Mouse (Mus musculus) testis, adult 2 months (tissue): ENCODE measurements around the gene Garem2. TPM values are rescaled to one million over a fixed set of nuclear protein-coding genes. Genes with fewer than 3 reads are reported as not detected.

Source experiments
- H3K27ac ChIP-seq: fragments of 200-500 bp; 2 replicates; pipeline ENCODE4 v1.5.1; 2012; ENCODE audit warnings: low read depth, low read length; ENCODE audit not compliant: control insufficient read depth, insufficient read depth
- H3K27me3 ChIP-seq: fragments of 200-500 bp; 2 replicates; pipeline ENCODE4 v1.6.1; 2012; ENCODE audit warnings: mild to moderate bottlenecking, low read length, moderate library complexity; ENCODE audit not compliant: control insufficient read depth, insufficient read depth
- H3K36me3 ChIP-seq: fragments of 200-500 bp; 2 replicates; pipeline ENCODE4 v1.6.1; 2012; ENCODE audit warnings: mild to moderate bottlenecking, low read length; ENCODE audit not compliant: control insufficient read depth, insufficient read depth
- H3K4me1 ChIP-seq: fragments of 200-500 bp; 2 replicates; pipeline ENCODE4 v1.6.1; 2012; ENCODE audit warnings: low read length; ENCODE audit not compliant: control insufficient read depth, insufficient read depth
- H3K4me3 ChIP-seq: fragments of 200-500 bp; 2 replicates; pipeline ENCODE4 v1.5.1; 2012; ENCODE audit warnings: low read depth, mild to moderate bottlenecking, low read length, moderate library complexity, mixed read lengths; ENCODE audit not compliant: control insufficient read depth
- CTCF ChIP-seq: fragments of 200-500 bp; IDR thresholded peaks from 2 replicates; pipeline ENCODE4 v1.5.1; 2012; ENCODE audit warnings: low read depth, mild to moderate bottlenecking, inconsistent platforms, low read length, moderate library complexity; ENCODE audit not compliant: control insufficient read depth, insufficient read depth, insufficient replicate concordance
- POLR2A ChIP-seq: fragments of 200-500 bp; IDR thresholded peaks from 2 replicates; pipeline ENCODE4 v1.6.1; 2012; ENCODE audit warnings: low read depth, mild to moderate bottlenecking, inconsistent platforms, low read length, moderate library complexity; ENCODE audit not compliant: control insufficient read depth
- polyA plus RNA-seq: library from polyadenylated mRNA; depleted of rRNA; stranded (reverse); fragments of >200 nt; gene quantifications from 2 replicates; pipeline ENCODE4 v1.2.3, GENCODE M21; 2012; rRNA removed

The Garem2 gene
- polyA plus RNA-seq, 1 experiment = 0.78 TPM

DNA sequence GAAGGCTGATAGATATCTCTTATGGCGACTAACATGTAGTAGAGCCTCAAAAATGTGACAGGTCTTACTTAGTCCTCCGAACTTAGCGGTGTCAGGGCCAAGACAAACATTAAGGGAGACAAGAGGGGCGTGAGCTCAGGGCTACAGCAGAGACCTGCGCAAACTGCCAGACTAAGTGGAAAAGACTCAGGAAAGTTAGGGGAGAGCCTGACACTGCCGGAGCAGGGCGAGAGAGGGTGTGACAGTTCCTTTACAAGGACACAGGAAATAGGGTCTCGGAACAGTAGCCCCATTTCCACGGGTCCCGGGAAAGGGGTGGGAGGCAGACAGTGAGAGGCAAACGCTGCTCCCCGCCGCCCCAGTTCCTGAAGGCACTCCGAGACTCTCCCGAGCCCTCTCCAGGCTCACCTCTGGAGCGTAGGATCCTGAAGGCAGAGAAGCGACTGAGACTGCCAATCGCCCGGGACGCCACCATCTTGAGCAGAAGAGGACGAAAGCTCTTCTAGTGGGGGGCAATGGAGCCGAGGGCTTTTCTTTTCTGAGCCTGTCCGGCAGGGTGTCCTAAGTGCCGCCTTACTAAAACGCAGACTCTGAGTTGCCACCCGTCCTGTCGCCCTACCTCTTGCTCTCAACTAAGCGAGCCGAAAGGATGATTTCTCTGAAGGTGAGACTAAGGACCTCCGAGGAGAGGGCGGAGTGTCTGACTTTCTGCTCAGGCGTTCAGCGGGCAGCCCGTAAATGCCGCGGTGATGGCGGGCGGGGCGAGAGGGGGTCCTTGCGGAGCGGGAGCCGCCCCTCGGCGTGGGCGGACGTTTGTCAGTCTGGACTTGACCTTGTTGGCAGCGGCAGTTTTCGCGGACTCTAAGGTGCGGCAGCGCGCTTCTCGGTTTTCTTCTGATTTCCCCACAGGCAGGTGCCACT, 49.8 kb downstream of the Garem2 start, which contains the start of the genes Hadha and Hadhb:
Gene Hadha (minus strand): TSS at position 689 of the 921 bp plus-strand sequence.
Gene Hadhb (plus strand): TSS at position 775 of the 921 bp plus-strand sequence.
- TF ChIP-seq CTCF = no peak
- TF ChIP-seq POLR2A = peak; percentile 96
- Histone ChIP-seq H3K27ac (peak within 1 kb of the TSS; percentile 99), H3K36me3 (no peaks in the 10 kb centered on the region), H3K4me3 (peak within 1 kb of the TSS; percentile 93), H3K27me3 (no peaks in the 10 kb centered on the region), H3K4me1 (no peaks in the 10 kb centered on the region)

DNA sequence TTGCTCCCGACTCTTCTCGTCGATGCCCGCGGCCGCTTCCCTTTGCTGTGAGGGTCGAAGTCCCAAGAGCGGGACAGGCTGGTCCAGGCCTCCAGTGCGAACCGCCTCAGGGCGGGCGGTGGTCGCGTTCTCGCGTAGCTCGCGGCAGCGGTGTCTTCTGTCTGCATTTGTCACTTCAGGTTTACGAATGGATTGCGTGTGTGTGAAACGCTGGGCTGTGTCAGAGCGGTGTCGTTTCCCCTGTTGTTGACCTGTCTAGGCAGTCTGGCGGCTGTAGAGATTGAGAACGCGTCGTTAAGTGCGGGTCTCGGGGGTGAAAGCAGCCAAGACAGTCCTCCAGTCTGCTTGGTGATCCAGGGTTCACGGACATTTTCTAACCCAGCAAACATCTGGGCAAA, 50.4 kb downstream of the Garem2 start:
- Histone ChIP-seq H3K36me3 (no peaks in the 10 kb centered on the region), H3K4me3 (peak overlapping the region; percentile 93), H3K27me3 (no peaks in the 10 kb centered on the region), H3K27ac (peak overlapping the region; percentile 99), H3K4me1 (no peaks in the 10 kb centered on the region)
- TF ChIP-seq CTCF = no peak
- TF ChIP-seq POLR2A = 0 out of 2 replicates have a peak, but pooled peaks have one; percentile 33

DNA sequence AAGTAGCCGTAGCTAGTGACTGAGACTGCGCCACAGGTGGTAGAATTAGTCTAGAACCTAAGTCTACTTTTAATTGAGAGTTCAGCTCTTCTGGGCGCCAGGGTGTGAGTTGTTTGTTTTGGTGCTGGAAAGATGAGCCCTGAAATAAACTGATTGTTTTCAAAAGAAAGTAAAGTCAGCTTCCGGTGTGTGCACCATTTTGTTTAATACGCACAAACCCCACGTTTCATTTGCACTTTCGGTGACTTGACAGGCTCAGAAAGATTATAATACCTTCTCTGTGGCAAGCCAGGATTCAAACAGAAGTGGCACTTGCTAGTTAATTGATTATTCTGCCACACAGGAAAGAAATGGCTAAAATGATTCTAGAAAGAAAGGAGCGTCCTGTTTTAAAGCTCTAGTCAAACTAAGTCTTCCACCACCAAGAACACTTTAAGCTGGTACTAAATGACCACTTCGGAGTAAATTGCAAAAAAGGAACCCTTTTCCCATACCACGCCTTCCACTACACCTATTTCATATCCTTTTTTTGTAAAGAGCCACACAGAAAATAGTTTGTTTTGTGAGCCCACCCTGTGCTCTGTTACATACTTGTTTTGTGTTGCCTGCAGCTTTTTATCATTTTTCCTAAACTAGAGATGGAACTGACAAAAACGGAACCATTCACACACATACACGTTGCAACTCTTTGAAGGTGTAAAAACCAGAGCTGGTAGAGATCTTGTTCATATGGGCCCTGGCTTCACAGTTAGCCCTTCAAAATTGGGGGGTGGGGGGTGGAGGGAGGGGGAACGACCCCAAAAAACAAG, 51.1 kb downstream of the Garem2 start:
- Histone ChIP-seq H3K27ac (peak overlapping the region; percentile 99), H3K4me3 (peak overlapping the region; percentile 93), H3K4me1 (no peaks in the 10 kb centered on the region), H3K27me3 (no peaks in the 10 kb centered on the region), H3K36me3 (no peaks in the 10 kb centered on the region)
- TF ChIP-seq CTCF (no peak), POLR2A (no peak)

DNA sequence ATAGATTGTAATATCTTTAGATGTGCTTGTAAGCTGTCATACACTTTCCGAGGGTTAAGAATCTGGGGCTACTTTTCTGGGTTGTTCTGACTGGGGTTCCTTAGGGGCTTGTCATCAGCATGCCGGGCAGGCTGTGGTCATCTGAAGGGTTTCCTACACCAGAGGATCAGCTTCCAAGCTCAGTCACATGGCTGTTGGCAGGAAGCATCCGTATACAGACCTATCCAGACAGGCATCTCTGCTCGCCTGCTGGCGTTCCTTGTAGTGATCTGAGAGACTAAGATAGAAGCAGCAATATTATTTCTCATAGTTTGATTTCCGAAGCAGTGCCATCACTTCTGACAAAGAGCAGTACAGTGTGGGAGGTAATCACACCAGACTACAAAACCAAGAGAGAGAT, 54.6 kb downstream of the Garem2 start:
- H3K4me1 ChIP-seq = no peaks in the 10 kb centered on the region
- TF ChIP-seq CTCF (no peak), POLR2A (no peak)
- no peak overlapping the region for H3K4me3 ChIP-seq
- no peak overlapping the region for H3K27ac ChIP-seq
- H3K27me3 ChIP-seq = no peaks in the 10 kb centered on the region
- H3K36me3 ChIP-seq = no peaks in the 10 kb centered on the region

DNA sequence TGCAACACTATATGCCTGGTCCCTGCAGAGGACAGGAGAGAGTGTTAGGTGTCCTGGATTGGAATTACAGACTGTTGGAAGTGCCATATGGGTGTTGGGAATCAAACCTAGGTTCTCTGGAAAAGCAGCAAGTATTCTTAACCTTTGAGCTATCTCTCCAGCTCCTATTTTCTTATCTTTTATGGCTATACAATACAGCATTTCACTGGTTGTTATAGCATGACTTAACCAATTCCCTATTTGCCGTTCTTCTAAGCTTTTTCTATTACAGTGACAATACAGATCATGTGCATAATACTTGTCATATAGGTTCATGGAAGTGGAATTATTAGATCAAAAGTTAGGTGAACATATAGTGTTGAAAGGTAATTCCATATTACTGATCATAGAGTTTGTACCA, 56.9 kb downstream of the Garem2 start:
- no peaks in the 10 kb centered on the region for H3K4me1 ChIP-seq
- no peak overlapping the region for H3K4me3 ChIP-seq
- H3K27ac ChIP-seq = no peak overlapping the region
- TF ChIP-seq POLR2A (no peak), CTCF (no peak)
- no peaks in the 10 kb centered on the region for H3K36me3 ChIP-seq
- H3K27me3 ChIP-seq = no peaks in the 10 kb centered on the region

DNA sequence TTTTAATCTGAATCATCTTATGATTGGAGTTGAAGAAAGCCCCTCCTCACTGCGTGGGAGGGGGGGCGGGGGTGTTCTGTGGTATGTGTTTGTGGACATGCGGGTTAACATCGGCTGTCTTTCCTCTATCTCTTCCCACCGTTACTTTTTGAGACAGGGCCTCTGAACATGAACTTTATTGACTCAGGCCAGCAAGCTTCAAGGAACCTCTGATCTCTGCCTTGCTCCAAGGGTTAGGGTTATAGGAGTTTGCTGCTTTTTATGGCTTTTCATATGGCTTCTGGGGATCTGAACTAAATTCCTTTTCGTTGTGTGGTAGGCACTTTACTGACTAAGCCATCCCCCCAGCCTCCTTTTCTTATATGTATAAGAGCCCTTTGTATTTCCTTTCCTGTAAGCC, 57.4 kb downstream of the Garem2 start:
- Histone ChIP-seq H3K27ac (no peak overlapping the region), H3K36me3 (no peaks in the 10 kb centered on the region), H3K27me3 (no peaks in the 10 kb centered on the region), H3K4me1 (no peaks in the 10 kb centered on the region), H3K4me3 (no peak overlapping the region)
- TF ChIP-seq POLR2A (no peak), CTCF (no peak)

DNA sequence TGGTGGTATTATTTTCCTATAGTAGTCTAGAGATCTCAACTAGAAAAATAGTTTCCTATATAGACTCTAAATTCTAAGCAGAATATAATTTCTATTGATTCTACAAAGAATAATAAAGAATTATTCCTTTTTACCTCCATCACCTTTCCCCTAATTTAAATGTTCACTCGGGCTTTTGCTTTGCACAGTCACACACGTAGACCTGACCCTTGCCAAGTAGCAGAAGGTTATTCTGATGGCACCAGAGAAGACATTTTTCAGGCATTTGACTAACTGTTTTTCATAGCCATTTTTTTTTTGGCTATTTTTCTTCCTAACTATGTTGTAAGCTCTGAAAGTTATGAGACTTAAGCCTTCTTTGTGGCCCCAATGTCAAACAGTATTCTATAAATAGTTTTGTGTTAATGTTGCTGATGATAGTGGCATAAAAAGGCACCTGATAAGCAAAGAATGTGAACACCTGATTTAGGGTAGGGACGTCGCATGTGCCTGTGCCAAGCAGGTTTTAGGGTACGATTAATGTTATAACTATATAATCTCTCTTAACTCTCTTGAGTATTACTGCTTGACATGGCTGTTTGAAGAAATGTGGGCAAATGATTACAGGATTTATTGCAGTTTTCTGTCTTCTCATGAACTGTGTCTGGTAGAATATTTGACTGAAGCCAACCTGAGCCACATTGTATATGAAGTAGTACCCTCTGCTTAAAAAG, 60.4 kb downstream of the Garem2 start:
- Histone ChIP-seq H3K36me3 (peaks cover 2% of the 10 kb centered on the region; the same call in 1 of the 2 replicates), H3K27me3 (no peaks in the 10 kb centered on the region), H3K4me1 (no peaks in the 10 kb centered on the region), H3K4me3 (no peak overlapping the region), H3K27ac (no peak overlapping the region)
- no peak for TF ChIP-seq POLR2A
- no peak for TF ChIP-seq CTCF

Other genes starting within 250 kb of the Garem2 start
- gene Il6, start 92.0 kb upstream of the Garem2 start, polyA plus RNA-seq = not detected in 2 replicates
- 4.6 and 4.8 TPM in 2 replicates for gene Tyms, start 31.5 kb upstream of the Garem2 start, polyA plus RNA-seq
- gene 3110082J24Rik, start 925 bp downstream of the Garem2 start, polyA plus RNA-seq = not detected in 2 replicates
- 74.2 and 78.6 TPM in 2 replicates for gene Hadha, start 50.0 kb downstream of the Garem2 start, polyA plus RNA-seq
- gene Hadhb, start 50.1 kb downstream of the Garem2 start, polyA plus RNA-seq = 60.1 and 67.1 TPM in 2 replicates
- gene Adgrf3, start 100.6 kb downstream of the Garem2 start, polyA plus RNA-seq = 18.3 and 18.5 TPM in 2 replicates
- gene Selenoi, start 127.4 kb downstream of the Garem2 start, polyA plus RNA-seq = 65.4 and 74.1 TPM in 2 replicates
- gene Drc1, start 176.2 kb downstream of the Garem2 start, polyA plus RNA-seq = 27.1 and 28.7 TPM in 2 replicates